Mouse (Mus musculus) embryonic fibroblast, embryonic 13.5 days (primary cell): ENCODE data around the gene Mettl5.

ENCODE experiments used
- CTCF ChIP-seq: IDR thresholded peaks from 2 replicates; pipeline ENCODE4 v1.5.1; 2011; ENCODE audit warnings: mild to moderate bottlenecking, control low read depth, low read length, moderate library complexity, borderline replicate concordance; ENCODE audit not compliant: insufficient read depth
- POLR2A ChIP-seq: IDR thresholded peaks from 2 replicates; pipeline ENCODE4 v1.6.1; 2011; ENCODE audit warnings: low read depth, mild to moderate bottlenecking, control low read depth, low read length, moderate library complexity

DNA sequence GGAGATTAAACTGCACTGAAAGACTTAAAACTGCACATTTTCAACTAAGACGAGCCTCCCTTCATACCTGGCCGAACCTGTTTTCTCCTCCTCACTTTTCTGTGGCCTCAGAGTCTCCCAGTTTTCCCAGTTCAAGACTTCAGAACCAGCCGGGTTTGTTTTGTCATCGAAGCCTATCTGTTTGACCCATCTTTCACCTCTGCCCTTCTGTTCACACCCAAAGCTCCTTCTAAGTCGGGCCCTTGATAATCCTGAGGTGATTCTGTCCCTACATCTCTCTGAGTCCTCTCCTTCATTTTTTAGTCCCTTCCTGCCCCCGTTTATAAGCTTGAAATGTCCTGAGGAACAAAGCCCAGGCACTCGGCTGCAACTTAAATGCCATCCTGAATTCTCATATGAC, 57.4 kb downstream of the Mettl5 start:
- TF ChIP-seq CTCF (no peak), POLR2A (no peak)
